Mouse (Mus musculus) ovary, adult 18-20 months (tissue): ENCODE results near the gene Sun5.
"Not testable (repeated sequence)": the region's sequence is repeated elsewhere in the genome, so short reads cannot be mapped to it uniquely, and the experiment has no call there.

Source experiments
- DNase-seq: peaks from one replicate; pipeline ENCODE4 v3.0.0; 2022; ENCODE audit warnings: low spot score, mixed read lengths

Sun5 gene

DNA sequence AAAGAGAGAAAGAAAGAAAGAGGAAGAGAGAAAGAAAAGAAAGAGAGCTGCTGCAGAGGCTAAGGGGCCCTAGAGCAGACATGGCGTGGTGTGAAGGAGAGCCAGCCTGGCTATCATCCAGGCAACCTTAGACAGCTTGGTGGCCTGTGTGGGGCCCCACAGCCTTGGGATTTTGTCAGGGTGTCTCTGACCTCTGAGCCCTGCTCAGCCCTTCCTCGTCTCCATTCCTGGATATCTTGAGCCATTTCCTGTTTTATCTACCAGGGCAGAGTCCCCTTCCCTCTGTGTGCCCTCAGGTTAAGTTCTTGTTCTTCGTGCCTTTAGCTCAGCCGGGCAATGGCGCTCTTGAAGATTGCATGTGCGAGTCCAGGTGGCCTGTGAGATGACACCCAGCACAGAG is 62.0 kb downstream of the Sun5 start:
- DNase-seq = no peak

DNA sequence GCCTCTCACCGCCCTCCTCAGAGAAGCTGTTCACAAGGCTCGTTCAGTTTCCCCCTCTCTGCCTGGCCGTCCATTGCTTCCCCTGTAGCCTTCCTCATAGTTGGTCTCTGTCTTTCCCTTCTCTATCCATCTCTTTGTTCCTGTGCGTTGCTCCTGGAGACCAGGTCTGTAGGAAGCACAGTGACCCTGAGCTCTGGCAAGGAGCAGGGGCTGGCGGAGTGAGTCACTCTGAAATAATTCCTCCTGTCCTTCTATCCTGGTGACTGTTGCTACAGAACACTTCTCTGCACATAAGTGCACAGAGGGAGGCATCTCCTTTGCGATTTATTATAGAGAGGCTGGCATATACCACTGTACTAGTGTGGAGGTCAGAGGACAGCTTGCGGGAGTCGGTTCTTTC is 62.7 kb downstream of the Sun5 start:
- DNase-seq = no peak

DNA sequence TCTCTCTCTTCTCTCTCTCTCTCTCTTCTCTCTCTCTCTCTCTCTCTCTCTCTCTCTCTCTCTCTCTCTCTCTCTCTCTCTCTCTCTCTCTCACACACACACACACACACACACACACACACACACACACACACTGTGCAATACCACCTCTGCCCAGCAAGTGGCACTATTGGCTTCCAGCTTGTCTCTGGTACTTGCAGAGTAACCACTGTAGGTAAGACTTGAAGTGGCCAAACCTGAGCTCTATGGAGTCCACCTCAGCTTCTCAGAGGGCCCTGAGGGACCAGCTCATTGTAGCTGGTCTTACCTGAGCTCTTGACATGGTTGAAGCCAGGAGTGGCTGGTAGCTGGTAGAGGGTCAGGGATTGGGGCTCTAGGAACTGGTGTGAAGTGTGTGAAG is 63.4 kb downstream of the Sun5 start:
- DNase-seq = not testable (repeated sequence)
